Mouse (Mus musculus) effector memory CD4-positive, alpha-beta T cell, adult 5 months (primary cell): Measurements from ENCODE around the gene Gm17267. TPM values are rescaled to one million over a fixed set of nuclear protein-coding genes. Genes with fewer than 3 reads are reported as not detected.

Source experiments
- polyA plus RNA-seq: library from polyadenylated mRNA; unstranded; fragments of 100-300 nt; shearing (Covaris generic); gene quantifications from one replicate; pipeline ENCODE4 v1.2.1, GENCODE M21; 2017

Gm17267 gene
- not detected for polyA plus RNA-seq

GRCm38 (mm10) chrX:126017257-126017656 is at the start of gene Gm17267:
Gm17267 (plus strand) TSS chrX:126017557.

